Mouse (Mus musculus): ENCODE results near the gene Zfp280d.

The Zfp280d gene

GRCm38 (mm10) chr9:72274677-72275076, at the start of gene Zfp280d:
Zfp280d (plus strand) TSS chr9:72274860.
- H3K36me3 ChIP-seq (ENCODE audit: control insufficient read depth, insufficient read depth, low read length, poor library complexity, severe bottlenecking): no peaks in the 10 kb centered on the region
- DNase-seq (ENCODE audit: low read depth, low spot score): peak; percentile 88

GRCm38 (mm10) chr9:72226536-72226935, 48.1 kb upstream of the Zfp280d start:
- no peaks in the 10 kb centered on the region for H3K36me3 ChIP-seq (ENCODE audit: control insufficient read depth, insufficient read depth, low read length, poor library complexity, severe bottlenecking)
- no peak for DNase-seq (ENCODE audit: low read depth, low spot score)
- no peaks in the 10 kb centered on the region for H3K27me3 ChIP-seq (ENCODE audit: control insufficient read depth, insufficient read depth, low read length, poor library complexity, severe bottlenecking)

More at GRCm38 (mm10) chr9:72274677-72275076, at the start of gene Zfp280d:
- H3K27me3 ChIP-seq (ENCODE audit: control insufficient read depth, insufficient read depth, low read length, poor library complexity, severe bottlenecking): no peaks in the 10 kb centered on the region

- Histone ChIP-seq H3K36me3 (ENCODE audit: control insufficient read depth, insufficient read depth, low read length, poor library complexity, severe bottlenecking) (no peaks in the 10 kb centered on the region), H3K27me3 (ENCODE audit: control insufficient read depth, insufficient read depth, low read length, poor library complexity, severe bottlenecking) (no peaks in the 10 kb centered on the region)
- no peak for DNase-seq (ENCODE audit: low read depth, low spot score)
Measured at GRCm38 (mm10) chr9:72252656-72253055, 22.0 kb upstream of the Zfp280d start.

GRCm38 (mm10) chr9:72255227-72255626, 19.4 kb upstream of the Zfp280d start:
- Histone ChIP-seq H3K36me3 (ENCODE audit: control insufficient read depth, insufficient read depth, low read length, poor library complexity, severe bottlenecking) (no peaks in the 10 kb centered on the region), H3K27me3 (ENCODE audit: control insufficient read depth, insufficient read depth, low read length, poor library complexity, severe bottlenecking) (no peaks in the 10 kb centered on the region)
- no peak for DNase-seq (ENCODE audit: low read depth, low spot score)

GRCm38 (mm10) chr9:72256646-72257045, 18.0 kb upstream of the Zfp280d start:
- H3K27me3 ChIP-seq (ENCODE audit: control insufficient read depth, insufficient read depth, low read length, poor library complexity, severe bottlenecking): no peaks in the 10 kb centered on the region
- no peak for DNase-seq (ENCODE audit: low read depth, low spot score)
- no peaks in the 10 kb centered on the region for H3K36me3 ChIP-seq (ENCODE audit: control insufficient read depth, insufficient read depth, low read length, poor library complexity, severe bottlenecking)

- no peaks in the 10 kb centered on the region for H3K36me3 ChIP-seq (ENCODE audit: control insufficient read depth, insufficient read depth, low read length, poor library complexity, severe bottlenecking)
- DNase-seq (ENCODE audit: low read depth, low spot score): peak; percentile 78
Measured at GRCm38 (mm10) chr9:72260337-72260736, 14.3 kb upstream of the Zfp280d start.

GRCm38 (mm10) chr9:72264859-72265258, 9.8 kb upstream of the Zfp280d start:
- H3K27me3 ChIP-seq (ENCODE audit: control insufficient read depth, insufficient read depth, low read length, poor library complexity, severe bottlenecking): no peaks in the 10 kb centered on the region
- no peaks in the 10 kb centered on the region for H3K36me3 ChIP-seq (ENCODE audit: control insufficient read depth, insufficient read depth, low read length, poor library complexity, severe bottlenecking)
- DNase-seq (ENCODE audit: low read depth, low spot score): no peak

More at GRCm38 (mm10) chr9:72260337-72260736, 14.3 kb upstream of the Zfp280d start:
- H3K27me3 ChIP-seq (ENCODE audit: control insufficient read depth, insufficient read depth, low read length, poor library complexity, severe bottlenecking): no peaks in the 10 kb centered on the region

- no peak for DNase-seq (ENCODE audit: low read depth, low spot score)
- no peaks in the 10 kb centered on the region for H3K27me3 ChIP-seq (ENCODE audit: control insufficient read depth, insufficient read depth, low read length, poor library complexity, severe bottlenecking)
- H3K36me3 ChIP-seq (ENCODE audit: control insufficient read depth, insufficient read depth, low read length, poor library complexity, severe bottlenecking): no peaks in the 10 kb centered on the region
Measured at GRCm38 (mm10) chr9:72270146-72270545, 4.5 kb upstream of the Zfp280d start.

- H3K36me3 ChIP-seq (ENCODE audit: control insufficient read depth, insufficient read depth, low read length, poor library complexity, severe bottlenecking): no peaks in the 10 kb centered on the region
- no peaks in the 10 kb centered on the region for H3K27me3 ChIP-seq (ENCODE audit: control insufficient read depth, insufficient read depth, low read length, poor library complexity, severe bottlenecking)
- DNase-seq (ENCODE audit: low read depth, low spot score): peak; percentile 51
Measured at GRCm38 (mm10) chr9:72273646-72274410, 832 bp upstream of the Zfp280d start.

- DNase-seq (ENCODE audit: low read depth, low spot score): peak; percentile 74
- Histone ChIP-seq H3K36me3 (ENCODE audit: control insufficient read depth, insufficient read depth, low read length, poor library complexity, severe bottlenecking) (no peaks in the 10 kb centered on the region), H3K27me3 (ENCODE audit: control insufficient read depth, insufficient read depth, low read length, poor library complexity, severe bottlenecking) (no peaks in the 10 kb centered on the region)
Measured at GRCm38 (mm10) chr9:72275101-72275978, 680 bp downstream of the Zfp280d start.

- no peak for DNase-seq (ENCODE audit: low read depth, low spot score)
- no peaks in the 10 kb centered on the region for H3K27me3 ChIP-seq (ENCODE audit: control insufficient read depth, insufficient read depth, low read length, poor library complexity, severe bottlenecking)
- H3K36me3 ChIP-seq (ENCODE audit: control insufficient read depth, insufficient read depth, low read length, poor library complexity, severe bottlenecking): no peaks in the 10 kb centered on the region
Measured at GRCm38 (mm10) chr9:72275979-72276500, 1.4 kb downstream of the Zfp280d start.

- H3K36me3 ChIP-seq (ENCODE audit: control insufficient read depth, insufficient read depth, low read length, poor library complexity, severe bottlenecking): no peaks in the 10 kb centered on the region
- DNase-seq (ENCODE audit: low read depth, low spot score): no peak
- H3K27me3 ChIP-seq (ENCODE audit: control insufficient read depth, insufficient read depth, low read length, poor library complexity, severe bottlenecking): no peaks in the 10 kb centered on the region
Measured at GRCm38 (mm10) chr9:72276941-72277340, 2.3 kb downstream of the Zfp280d start.

- Histone ChIP-seq H3K36me3 (ENCODE audit: control insufficient read depth, insufficient read depth, low read length, poor library complexity, severe bottlenecking) (no peaks in the 10 kb centered on the region), H3K27me3 (ENCODE audit: control insufficient read depth, insufficient read depth, low read length, poor library complexity, severe bottlenecking) (no peaks in the 10 kb centered on the region)
- DNase-seq (ENCODE audit: low read depth, low spot score): no peak
Measured at GRCm38 (mm10) chr9:72279943-72280342, 5.3 kb downstream of the Zfp280d start.

- no peak for DNase-seq (ENCODE audit: low read depth, low spot score)
- H3K27me3 ChIP-seq (ENCODE audit: control insufficient read depth, insufficient read depth, low read length, poor library complexity, severe bottlenecking): no peaks in the 10 kb centered on the region
- H3K36me3 ChIP-seq (ENCODE audit: control insufficient read depth, insufficient read depth, low read length, poor library complexity, severe bottlenecking): 0 out of 2 replicates have a peak, but pooled peaks cover 2% of the 10 kb centered on the region
Measured at GRCm38 (mm10) chr9:72287696-72288095, 13.0 kb downstream of the Zfp280d start.

- Histone ChIP-seq H3K27me3 (ENCODE audit: control insufficient read depth, insufficient read depth, low read length, poor library complexity, severe bottlenecking) (no peaks in the 10 kb centered on the region), H3K36me3 (ENCODE audit: control insufficient read depth, insufficient read depth, low read length, poor library complexity, severe bottlenecking) (0 out of 2 replicates have a peak, but pooled peaks cover 2% of the 10 kb centered on the region)
- DNase-seq (ENCODE audit: low read depth, low spot score): no peak
Measured at GRCm38 (mm10) chr9:72288210-72288609, 13.6 kb downstream of the Zfp280d start.
